Mouse (Mus musculus): ENCODE measurements around the gene Eppin. TPM values are rescaled to one million over a fixed set of nuclear protein-coding genes. Genes with fewer than 3 reads are reported as not detected.

The Eppin gene
- not detected for polyA plus RNA-seq (2014; fragmentation: Illumina TruSeq; extraction: RNeasy Lipid Tissue Mini Kit (QIAGEN cat#74804); ENCODE audit: low read depth, low replicate concordance)

DNA sequence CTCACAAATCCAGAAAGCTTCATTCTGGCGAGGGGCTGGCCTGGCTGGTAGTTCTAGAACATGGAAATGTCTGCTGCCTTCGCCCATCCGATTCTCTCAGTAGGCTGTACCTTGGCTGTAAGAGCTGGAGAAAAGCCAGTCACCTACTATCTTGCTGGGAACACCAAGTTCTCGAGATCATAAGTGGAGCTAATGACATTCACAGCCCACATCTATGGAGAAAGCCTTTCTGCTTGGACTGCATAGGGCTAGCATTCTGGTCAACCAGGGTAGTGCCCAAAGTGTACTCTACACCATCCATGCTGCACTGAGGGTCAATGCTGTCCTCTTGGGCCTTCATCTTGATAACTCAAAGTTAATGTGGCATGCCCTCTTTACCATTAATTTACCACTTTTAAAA is at the start of gene Eppin:
Eppin (minus strand) TSS at position 101 of the 400 bp plus-strand sequence.

DNA sequence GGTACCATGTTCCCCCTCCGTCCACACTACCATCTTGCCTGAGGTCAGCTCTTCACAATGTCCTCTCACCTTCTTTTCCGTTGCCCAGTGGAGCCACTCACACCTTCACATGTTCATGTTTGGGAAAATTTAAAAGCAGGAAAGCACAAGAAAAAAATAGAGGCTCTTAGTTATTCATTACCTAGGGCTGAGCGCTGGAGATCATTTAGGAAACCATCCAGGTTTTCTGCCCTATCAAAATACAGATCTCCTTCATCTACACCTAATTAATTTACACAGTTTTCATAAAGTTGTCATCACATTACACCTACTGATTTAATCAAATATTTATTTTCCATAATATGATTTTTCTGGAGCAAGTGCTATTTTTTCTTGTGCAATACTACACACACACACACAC is 45.3 kb upstream of the Eppin start, which contains the start of gene Wfdc16:
Wfdc16 (minus strand) TSS at position 101 of the 400 bp plus-strand sequence.

DNA sequence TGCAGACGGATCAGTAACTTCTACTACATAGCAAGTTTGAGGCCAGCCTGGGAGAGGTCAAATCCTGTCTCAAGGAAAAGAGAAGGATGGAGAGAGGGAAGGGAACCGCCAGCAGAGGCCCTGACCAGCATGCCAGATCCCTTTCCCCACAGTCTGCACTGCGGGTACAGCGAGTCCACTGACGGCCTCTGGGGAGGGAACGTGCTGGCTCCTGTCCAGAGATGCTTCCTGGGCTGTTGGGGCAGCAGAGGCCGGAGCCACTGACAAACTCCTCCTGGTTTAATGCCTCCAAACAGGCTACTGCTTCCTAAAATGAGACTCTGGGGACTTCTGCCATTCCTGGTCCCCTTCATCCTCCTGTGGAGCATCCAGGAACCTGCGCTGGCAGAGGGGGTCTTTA is 20.1 kb upstream of the Eppin start, which contains the start of the genes Wfdc6b and Wfdc8:
Wfdc6b (plus strand) TSS at position 52 of the 400 bp plus-strand sequence.
Wfdc8 (minus strand) TSS at position 156 of the 400 bp plus-strand sequence.

DNA sequence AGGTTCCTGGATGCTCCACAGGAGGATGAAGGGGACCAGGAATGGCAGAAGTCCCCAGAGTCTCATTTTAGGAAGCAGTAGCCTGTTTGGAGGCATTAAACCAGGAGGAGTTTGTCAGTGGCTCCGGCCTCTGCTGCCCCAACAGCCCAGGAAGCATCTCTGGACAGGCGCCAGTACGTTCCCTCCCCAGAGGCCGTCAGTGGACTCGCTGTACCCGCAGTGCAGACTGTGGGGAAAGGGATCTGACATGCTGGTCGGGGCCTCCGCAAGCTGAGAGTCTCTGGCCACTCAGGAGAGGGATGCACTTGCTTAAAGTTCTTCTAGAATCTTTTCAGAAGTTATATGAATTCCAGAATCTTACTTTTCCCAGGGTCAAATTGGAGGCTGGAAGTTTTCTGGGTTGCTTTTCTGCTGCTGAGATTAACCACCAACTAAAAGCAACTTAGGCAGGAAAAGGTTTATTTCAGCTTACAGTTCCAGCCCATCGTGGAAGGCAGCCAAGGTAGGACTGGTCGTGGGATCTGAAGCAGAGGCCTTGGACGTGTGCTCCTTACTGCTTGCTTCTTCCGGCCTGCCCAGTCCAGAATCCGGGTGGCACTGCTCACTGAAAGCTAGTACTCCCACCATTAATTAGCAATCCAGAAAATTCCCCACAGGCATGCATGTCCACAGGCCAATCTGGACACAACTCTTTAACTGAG is 8.2 kb downstream of the Eppin start, which contains the start of gene Wfdc6a:
Wfdc6a (minus strand) TSS at position 423 of the 701 bp plus-strand sequence.

DNA sequence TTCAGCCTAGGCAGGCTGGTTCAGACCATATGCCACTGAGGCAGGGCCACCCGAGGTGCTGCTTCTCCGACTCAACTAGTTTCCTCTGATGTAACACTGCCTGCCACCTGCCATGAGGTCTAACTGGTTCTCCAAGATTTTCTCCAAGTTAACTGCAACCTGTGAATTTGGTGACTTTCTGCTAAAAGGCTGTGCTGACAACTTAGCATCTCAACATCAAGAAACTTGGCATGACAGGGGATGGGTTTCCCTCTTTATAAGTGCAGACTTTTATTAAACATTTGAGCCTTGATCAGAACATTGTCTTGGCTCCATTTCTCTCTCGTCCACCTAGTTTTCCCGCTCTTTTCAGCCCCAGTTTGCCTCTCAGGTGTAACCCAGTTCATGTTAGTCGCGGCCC is 20.0 kb downstream of the Eppin start, which contains the start of gene Spint3:
Spint3 (minus strand) TSS at position 101 of the 400 bp plus-strand sequence.

DNA sequence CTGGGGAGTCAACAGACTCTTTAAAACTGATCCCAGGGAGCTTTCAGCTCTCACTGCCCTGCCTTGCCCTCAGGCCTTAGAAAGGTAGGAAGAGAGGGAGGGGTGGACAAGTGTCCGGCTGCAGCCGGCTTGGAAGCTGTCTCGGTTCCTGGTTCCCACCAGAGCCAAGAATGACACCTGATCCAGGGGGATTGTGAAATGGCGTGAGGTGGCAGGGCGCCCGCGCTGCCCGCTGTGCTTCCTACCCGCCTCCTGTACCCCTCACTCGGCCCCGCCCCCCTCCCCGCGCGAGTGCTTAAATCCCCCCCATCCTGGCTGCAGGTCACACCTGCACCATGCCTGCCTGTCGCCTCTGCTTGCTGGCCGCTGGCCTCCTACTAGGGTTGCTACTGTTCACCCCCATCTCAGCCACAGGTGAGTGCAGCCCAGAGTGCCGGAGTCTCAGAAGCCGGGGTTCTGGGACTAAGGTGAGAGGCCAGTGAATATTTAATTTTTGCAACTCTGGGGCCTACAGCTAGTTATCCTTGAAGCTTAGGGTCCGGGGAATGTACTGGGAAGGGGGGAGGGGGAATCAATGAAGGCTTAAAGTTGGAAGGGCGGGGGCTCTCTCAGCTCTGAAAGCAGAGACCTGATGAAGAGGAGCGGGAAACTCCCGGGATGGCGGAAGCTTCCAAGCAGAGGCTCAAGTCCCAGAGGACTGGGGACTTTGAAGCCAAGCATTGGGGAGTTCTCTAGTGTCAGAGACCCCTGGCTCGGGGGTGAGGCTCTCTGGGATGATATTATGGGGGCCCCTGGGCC is 30.8 kb downstream of the Eppin start, which contains the start of gene Wfdc2:
Wfdc2 (plus strand) TSS at position 23 of the 798 bp plus-strand sequence.

Other genes with a start within 250 kb of the Eppin start
- 0.79 TPM for gene Slpi, start 204.5 kb downstream of the Eppin start, polyA plus RNA-seq (2014; fragmentation: Illumina TruSeq; extraction: RNeasy Lipid Tissue Mini Kit (QIAGEN cat#74804); ENCODE audit: low read depth, low replicate concordance)
- gene Rbpjl, start 190.5 kb downstream of the Eppin start, polyA plus RNA-seq (2014; fragmentation: Illumina TruSeq; extraction: RNeasy Lipid Tissue Mini Kit (QIAGEN cat#74804); ENCODE audit: low read depth, low replicate concordance) = not detected
- 0.47 TPM for gene Matn4, start 188.4 kb downstream of the Eppin start, polyA plus RNA-seq (2014; fragmentation: Illumina TruSeq; extraction: RNeasy Lipid Tissue Mini Kit (QIAGEN cat#74804); ENCODE audit: low read depth, low replicate concordance)
- 17.0 TPM for gene Sdc4, start 149.7 kb downstream of the Eppin start, polyA plus RNA-seq (2014; fragmentation: Illumina TruSeq; extraction: RNeasy Lipid Tissue Mini Kit (QIAGEN cat#74804); ENCODE audit: low read depth, low replicate concordance)
- 24.8 TPM for gene Sys1, start 136.6 kb downstream of the Eppin start, polyA plus RNA-seq (2014; fragmentation: Illumina TruSeq; extraction: RNeasy Lipid Tissue Mini Kit (QIAGEN cat#74804); ENCODE audit: low read depth, low replicate concordance)
- gene Gm20458, start 132.6 kb downstream of the Eppin start, polyA plus RNA-seq (2014; fragmentation: Illumina TruSeq; extraction: RNeasy Lipid Tissue Mini Kit (QIAGEN cat#74804); ENCODE audit: low read depth, low replicate concordance) = not detected
- gene Trp53tg5, start 119.9 kb downstream of the Eppin start, polyA plus RNA-seq (2014; fragmentation: Illumina TruSeq; extraction: RNeasy Lipid Tissue Mini Kit (QIAGEN cat#74804); ENCODE audit: low read depth, low replicate concordance) = not detected
- 23.8 TPM for gene Dbndd2, start 107.5 kb downstream of the Eppin start, polyA plus RNA-seq (2014; fragmentation: Illumina TruSeq; extraction: RNeasy Lipid Tissue Mini Kit (QIAGEN cat#74804); ENCODE audit: low read depth, low replicate concordance)
- gene Pigt, start 96.1 kb downstream of the Eppin start, polyA plus RNA-seq (2014; fragmentation: Illumina TruSeq; extraction: RNeasy Lipid Tissue Mini Kit (QIAGEN cat#74804); ENCODE audit: low read depth, low replicate concordance) = 27.9 TPM
- 2.3 TPM for gene Wfdc2, start 31.2 kb downstream of the Eppin start, polyA plus RNA-seq (2014; fragmentation: Illumina TruSeq; extraction: RNeasy Lipid Tissue Mini Kit (QIAGEN cat#74804); ENCODE audit: low read depth, low replicate concordance)
- gene Spint3, start 20.1 kb downstream of the Eppin start, polyA plus RNA-seq (2014; fragmentation: Illumina TruSeq; extraction: RNeasy Lipid Tissue Mini Kit (QIAGEN cat#74804); ENCODE audit: low read depth, low replicate concordance) = not detected
- not detected for gene Wfdc6a, start 8.1 kb downstream of the Eppin start, polyA plus RNA-seq (2014; fragmentation: Illumina TruSeq; extraction: RNeasy Lipid Tissue Mini Kit (QIAGEN cat#74804); ENCODE audit: low read depth, low replicate concordance)
- not detected for gene Wfdc6b, start 19.9 kb upstream of the Eppin start, polyA plus RNA-seq (2014; fragmentation: Illumina TruSeq; extraction: RNeasy Lipid Tissue Mini Kit (QIAGEN cat#74804); ENCODE audit: low read depth, low replicate concordance)
- not detected for gene Wfdc8, start 20.0 kb upstream of the Eppin start, polyA plus RNA-seq (2014; fragmentation: Illumina TruSeq; extraction: RNeasy Lipid Tissue Mini Kit (QIAGEN cat#74804); ENCODE audit: low read depth, low replicate concordance)
- not detected for gene Wfdc16, start 45.2 kb upstream of the Eppin start, polyA plus RNA-seq (2014; fragmentation: Illumina TruSeq; extraction: RNeasy Lipid Tissue Mini Kit (QIAGEN cat#74804); ENCODE audit: low read depth, low replicate concordance)
- not detected for gene Wfdc10, start 62.5 kb upstream of the Eppin start, polyA plus RNA-seq (2014; fragmentation: Illumina TruSeq; extraction: RNeasy Lipid Tissue Mini Kit (QIAGEN cat#74804); ENCODE audit: low read depth, low replicate concordance)
- gene Wfdc9, start 63.0 kb upstream of the Eppin start, polyA plus RNA-seq (2014; fragmentation: Illumina TruSeq; extraction: RNeasy Lipid Tissue Mini Kit (QIAGEN cat#74804); ENCODE audit: low read depth, low replicate concordance) = not detected
- not detected for gene Wfdc11, start 80.5 kb upstream of the Eppin start, polyA plus RNA-seq (2014; fragmentation: Illumina TruSeq; extraction: RNeasy Lipid Tissue Mini Kit (QIAGEN cat#74804); ENCODE audit: low read depth, low replicate concordance)
- not detected for gene Wfdc13, start 91.5 kb upstream of the Eppin start, polyA plus RNA-seq (2014; fragmentation: Illumina TruSeq; extraction: RNeasy Lipid Tissue Mini Kit (QIAGEN cat#74804); ENCODE audit: low read depth, low replicate concordance)
- gene Spint4, start 104.9 kb upstream of the Eppin start, polyA plus RNA-seq (2014; fragmentation: Illumina TruSeq; extraction: RNeasy Lipid Tissue Mini Kit (QIAGEN cat#74804); ENCODE audit: low read depth, low replicate concordance) = not detected
- gene Spint5, start 121.7 kb upstream of the Eppin start, polyA plus RNA-seq (2014; fragmentation: Illumina TruSeq; extraction: RNeasy Lipid Tissue Mini Kit (QIAGEN cat#74804); ENCODE audit: low read depth, low replicate concordance) = not detected
- 1.5 TPM for gene Wfdc3, start 152.3 kb upstream of the Eppin start, polyA plus RNA-seq (2014; fragmentation: Illumina TruSeq; extraction: RNeasy Lipid Tissue Mini Kit (QIAGEN cat#74804); ENCODE audit: low read depth, low replicate concordance)
- 21.1 TPM for gene Dnttip1, start 152.4 kb upstream of the Eppin start, polyA plus RNA-seq (2014; fragmentation: Illumina TruSeq; extraction: RNeasy Lipid Tissue Mini Kit (QIAGEN cat#74804); ENCODE audit: low read depth, low replicate concordance)
- 0.86 TPM for gene Ube2c, start 176.3 kb upstream of the Eppin start, polyA plus RNA-seq (2014; fragmentation: Illumina TruSeq; extraction: RNeasy Lipid Tissue Mini Kit (QIAGEN cat#74804); ENCODE audit: low read depth, low replicate concordance)
- gene Tnnc2, start 186.4 kb upstream of the Eppin start, polyA plus RNA-seq (2014; fragmentation: Illumina TruSeq; extraction: RNeasy Lipid Tissue Mini Kit (QIAGEN cat#74804); ENCODE audit: low read depth, low replicate concordance) = not detected
- 26.6 TPM for gene Snx21, start 192.2 kb upstream of the Eppin start, polyA plus RNA-seq (2014; fragmentation: Illumina TruSeq; extraction: RNeasy Lipid Tissue Mini Kit (QIAGEN cat#74804); ENCODE audit: low read depth, low replicate concordance)
- gene Acot8, start 211.3 kb upstream of the Eppin start, polyA plus RNA-seq (2014; fragmentation: Illumina TruSeq; extraction: RNeasy Lipid Tissue Mini Kit (QIAGEN cat#74804); ENCODE audit: low read depth, low replicate concordance) = 11.5 TPM
- gene Zswim3, start 211.5 kb upstream of the Eppin start, polyA plus RNA-seq (2014; fragmentation: Illumina TruSeq; extraction: RNeasy Lipid Tissue Mini Kit (QIAGEN cat#74804); ENCODE audit: low read depth, low replicate concordance) = 2.6 TPM
- 5.1 TPM for gene Zswim1, start 229.1 kb upstream of the Eppin start, polyA plus RNA-seq (2014; fragmentation: Illumina TruSeq; extraction: RNeasy Lipid Tissue Mini Kit (QIAGEN cat#74804); ENCODE audit: low read depth, low replicate concordance)
- not detected for gene Spata25, start 234.9 kb upstream of the Eppin start, polyA plus RNA-seq (2014; fragmentation: Illumina TruSeq; extraction: RNeasy Lipid Tissue Mini Kit (QIAGEN cat#74804); ENCODE audit: low read depth, low replicate concordance)
- gene Ctsa, start 239.3 kb upstream of the Eppin start, polyA plus RNA-seq (2014; fragmentation: Illumina TruSeq; extraction: RNeasy Lipid Tissue Mini Kit (QIAGEN cat#74804); ENCODE audit: low read depth, low replicate concordance) = 159 TPM
- gene Neurl2, start 239.9 kb upstream of the Eppin start, polyA plus RNA-seq (2014; fragmentation: Illumina TruSeq; extraction: RNeasy Lipid Tissue Mini Kit (QIAGEN cat#74804); ENCODE audit: low read depth, low replicate concordance) = 44.6 TPM

Measured in heart, adult 10 weeks (tissue).